Mouse (Mus musculus): Measurements from ENCODE around the gene Smurf1.

GRCm38 (mm10) chr5:144875227-144875626 is 90.4 kb downstream of the Smurf1 start:
- no peak for TF ChIP-seq CTCF (IDR thresholded peaks at IDR 0.05)
- no peak for TF ChIP-seq EP300 (IDR thresholded peaks at IDR 0.05)
